Mouse (Mus musculus): ENCODE data around the gene Sema7a.

DNA sequence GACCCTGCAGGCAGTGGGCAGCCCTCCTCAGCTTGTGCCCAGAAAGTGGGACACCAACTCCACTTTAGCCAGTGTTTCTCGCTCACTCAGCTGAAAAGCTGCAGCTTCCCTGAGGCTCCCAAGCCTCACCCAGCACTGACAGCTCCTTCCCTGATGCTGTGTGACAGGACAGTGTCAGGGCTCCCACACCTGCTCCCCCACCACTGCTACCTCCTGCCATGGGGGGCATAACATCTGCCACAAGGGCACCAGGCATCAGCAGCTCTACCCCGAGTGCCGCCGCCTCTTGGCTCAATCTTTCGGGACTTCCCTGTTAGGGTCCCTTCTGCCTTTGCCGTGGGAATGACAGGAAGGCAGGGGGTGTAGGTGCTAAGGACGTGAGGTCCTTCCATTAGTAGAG, 46.4 kb downstream of the Sema7a start:
- TF ChIP-seq CTCF (IDR thresholded peaks at IDR 0.05; ENCODE audit: low read depth, low read length) (no peak), POLR2A (IDR thresholded peaks at IDR 0.05; ENCODE audit: insufficient read depth, low read length) (no peak)
